Mouse (Mus musculus) neural tube, embryonic 11.5 days (tissue): ENCODE measurements at regions not wholly inside any gene's neighbourhood (a gene's known extent, or its start where the extent isn't known, plus 50 kb on each side); places are given as distances from the start of the nearest gene placed in this dataset.

Experiments used
- ATAC-seq: fragments of 200-750 bp; cut with Nextera tagmentation; 2 replicates; pipeline ENCODE4 v1.8.0; 2017; ENCODE audit warnings: moderate number of reproducible peaks, mild to moderate bottlenecking, moderate TSS enrichment, moderate library complexity; ENCODE audit not compliant: insufficient read depth, low FRiP score, low TSS enrichment
- DNase-seq: peaks from one replicate; pipeline ENCODE4 v3.0.0-alpha.2; 2015; ENCODE audit warnings: low spot score
- H3K27ac ChIP-seq: fragments of 300-500 bp; sonication (generic); 2 replicates; pipeline ENCODE4 v1.5.1; 2014; ENCODE audit warnings: low read depth, mild to moderate bottlenecking, low read length
- H3K27me3 ChIP-seq: fragments of 300-500 bp; sonication (generic); 2 replicates; pipeline ENCODE4 v1.6.1; 2014; ENCODE audit warnings: mild to moderate bottlenecking, low read length, mixed read lengths; ENCODE audit not compliant: control insufficient read depth, insufficient read depth
- H3K36me3 ChIP-seq: fragments of 300-500 bp; sonication (generic); 2 replicates; pipeline ENCODE4 v1.6.1; 2014; ENCODE audit warnings: mild to moderate bottlenecking, low read length, moderate library complexity, mixed read lengths; ENCODE audit not compliant: control insufficient read depth, insufficient read depth
- H3K4me1 ChIP-seq: fragments of 300-500 bp; sonication (generic); 2 replicates; pipeline ENCODE4 v1.6.1; 2014; ENCODE audit warnings: low read length, mixed read lengths; ENCODE audit not compliant: control insufficient read depth, insufficient read depth
- H3K4me2 ChIP-seq: fragments of 300-500 bp; sonication (generic); 2 replicates; pipeline ENCODE4 v1.6.1; 2014; ENCODE audit warnings: low read depth, mild to moderate bottlenecking, moderate library complexity
- H3K4me3 ChIP-seq: fragments of 300-500 bp; sonication (generic); 2 replicates; pipeline ENCODE4 v1.5.1; 2014; ENCODE audit warnings: low read depth, low read length
- H3K9ac ChIP-seq: fragments of 300-500 bp; sonication (generic); 2 replicates; pipeline ENCODE4 v1.6.1; 2014; ENCODE audit warnings: mild to moderate bottlenecking, low read length
- H3K9me3 ChIP-seq: fragments of 300-500 bp; sonication (generic); 2 replicates; pipeline ENCODE4 v1.6.1; 2016; ENCODE audit warnings: low read length; ENCODE audit not compliant: control insufficient read depth
- WGBS: fragments of 180-500 bp; shearing (Covaris S2); extraction: QIAGEN DNeasy Blood & Tissue Kit; methylation state at CpG from one replicate; pipeline ENCODE4 v1.1.7; 2014; 5-methylcytosine and 5-hydroxymethylcytosine counted together

GRCm38 (mm10) chr3:80204821-80205220, 320.5 kb downstream of the Fam198b start:
- Histone ChIP-seq H3K9ac (no peak overlapping the region), H3K27ac (no peak overlapping the region), H3K4me1 (0 out of 2 replicates have a peak, but pooled peaks cover 2% of the 10 kb centered on the region), H3K4me2 (no peak overlapping the region), H3K9me3 (no peaks in the 10 kb centered on the region), H3K36me3 (no peaks in the 10 kb centered on the region), H3K27me3 (no peaks in the 10 kb centered on the region), H3K4me3 (no peak overlapping the region)
- DNase-seq (no peak), ATAC-seq (no peak)
- WGBS, result 71% methylated on average over 1 of the region's 1 CpGs

- DNase-seq (no peak), ATAC-seq (no peak)
- Histone ChIP-seq H3K4me2 (no peak overlapping the region), H3K27ac (no peak overlapping the region), H3K9ac (no peak overlapping the region), H3K27me3 (no peaks in the 10 kb centered on the region), H3K4me1 (0 out of 2 replicates have a peak, but pooled peaks cover 2% of the 10 kb centered on the region), H3K36me3 (no peaks in the 10 kb centered on the region), H3K9me3 (no peaks in the 10 kb centered on the region), H3K4me3 (no peak overlapping the region)
- 71% methylated on average over 6 of the region's 6 CpGs for WGBS
Measured at GRCm38 (mm10) chr3:80205351-80205750, 321.0 kb downstream of the Fam198b start.

- 0 out of 2 replicates have a peak, but pooled peaks cover 2% of the 10 kb centered on the region for H3K4me1 ChIP-seq
- H3K4me3 ChIP-seq, result no peak overlapping the region
- no peaks in the 10 kb centered on the region for H3K9me3 ChIP-seq
- no peaks in the 10 kb centered on the region for H3K36me3 ChIP-seq
- WGBS, result 24% methylated on average over 1 of the region's 1 CpGs
- DNase-seq (no peak), ATAC-seq (peak; percentile 15; the same call in 1 of the 2 replicates)
- H3K4me2 ChIP-seq, result no peak overlapping the region
- H3K27ac ChIP-seq, result no peak overlapping the region
- no peak overlapping the region for H3K9ac ChIP-seq
- H3K27me3 ChIP-seq, result no peaks in the 10 kb centered on the region
Measured at GRCm38 (mm10) chr3:80207022-80207421, 322.7 kb downstream of the Fam198b start.

GRCm38 (mm10) chr3:80208028-80208427, 323.7 kb downstream of the Fam198b start:
- Histone ChIP-seq H3K9ac (no peak overlapping the region), H3K9me3 (no peaks in the 10 kb centered on the region)

GRCm38 (mm10) chr3:80209596-80209995, 325.3 kb downstream of the Fam198b start:
- ATAC-seq (no peak), DNase-seq (no peak)
- no peak overlapping the region for H3K9ac ChIP-seq
- no peak overlapping the region for H3K4me2 ChIP-seq
- H3K4me3 ChIP-seq, result no peak overlapping the region
- no peaks in the 10 kb centered on the region for H3K9me3 ChIP-seq
- H3K27ac ChIP-seq, result no peak overlapping the region
- H3K4me1 ChIP-seq, result 0 out of 2 replicates have a peak, but pooled peaks cover 2% of the 10 kb centered on the region
- H3K36me3 ChIP-seq, result no peaks in the 10 kb centered on the region
- H3K27me3 ChIP-seq, result no peaks in the 10 kb centered on the region

More at GRCm38 (mm10) chr3:80208028-80208427, 323.7 kb downstream of the Fam198b start:
- H3K36me3 ChIP-seq, result no peaks in the 10 kb centered on the region
- H3K4me2 ChIP-seq, result no peak overlapping the region
- H3K4me3 ChIP-seq, result no peak overlapping the region
- ATAC-seq (no peak), DNase-seq (no peak)
- 89% methylated on average over 2 of the region's 2 CpGs for WGBS
- H3K27me3 ChIP-seq, result no peaks in the 10 kb centered on the region
- 0 out of 2 replicates have a peak, but pooled peaks cover 2% of the 10 kb centered on the region for H3K4me1 ChIP-seq
- no peak overlapping the region for H3K27ac ChIP-seq

GRCm38 (mm10) chr3:80211323-80212109, 327.2 kb downstream of the Fam198b start:
- 0 out of 2 replicates have a peak, but pooled peaks cover 2% of the 10 kb centered on the region for H3K4me1 ChIP-seq
- ATAC-seq (no peak), DNase-seq (no peak)
- H3K27ac ChIP-seq, result no peak overlapping the region
- no peak overlapping the region for H3K9ac ChIP-seq
- H3K4me2 ChIP-seq, result no peak overlapping the region
- no peaks in the 10 kb centered on the region for H3K27me3 ChIP-seq
- H3K4me3 ChIP-seq, result no peak overlapping the region
- no peaks in the 10 kb centered on the region for H3K9me3 ChIP-seq
- no peaks in the 10 kb centered on the region for H3K36me3 ChIP-seq
- 74% methylated on average over 3 of the region's 3 CpGs for WGBS

- Histone ChIP-seq H3K4me1 (no peaks in the 10 kb centered on the region), H3K27ac (no peak overlapping the region), H3K4me2 (no peak overlapping the region), H3K4me3 (no peak overlapping the region), H3K27me3 (no peaks in the 10 kb centered on the region), H3K9ac (no peak overlapping the region), H3K9me3 (no peaks in the 10 kb centered on the region), H3K36me3 (no peaks in the 10 kb centered on the region)
- ATAC-seq (no peak), DNase-seq (no peak)
- 75% methylated on average over 5 of the region's 5 CpGs for WGBS
Measured at GRCm38 (mm10) chr3:80248611-80249010, 364.3 kb downstream of the Fam198b start.

- 79% methylated on average over 3 of the region's 3 CpGs for WGBS
- no peak overlapping the region for H3K9ac ChIP-seq
- no peak overlapping the region for H3K4me3 ChIP-seq
- no peak for DNase-seq
- H3K27me3 ChIP-seq, result no peaks in the 10 kb centered on the region
- no peaks in the 10 kb centered on the region for H3K4me1 ChIP-seq
- H3K27ac ChIP-seq, result no peak overlapping the region
- H3K4me2 ChIP-seq, result no peak overlapping the region
- no peaks in the 10 kb centered on the region for H3K9me3 ChIP-seq
- no peak for ATAC-seq
- no peaks in the 10 kb centered on the region for H3K36me3 ChIP-seq
Measured at GRCm38 (mm10) chr3:80249974-80250373, 365.6 kb downstream of the Fam198b start.

- WGBS, result 88% methylated on average over 3 of the region's 3 CpGs
- no peak overlapping the region for H3K4me3 ChIP-seq
- no peak overlapping the region for H3K4me2 ChIP-seq
- H3K9ac ChIP-seq, result no peak overlapping the region
- ATAC-seq (no peak), DNase-seq (no peak)
- H3K9me3 ChIP-seq, result no peaks in the 10 kb centered on the region
- H3K27me3 ChIP-seq, result no peaks in the 10 kb centered on the region
- H3K4me1 ChIP-seq, result no peaks in the 10 kb centered on the region
- H3K27ac ChIP-seq, result no peak overlapping the region
- H3K36me3 ChIP-seq, result no peaks in the 10 kb centered on the region
Measured at GRCm38 (mm10) chr3:80255304-80255703, 371.0 kb downstream of the Fam198b start.
